Mouse (Mus musculus) R1 (cell line): ENCODE measurements around the gene Krtap10-4.
"Not testable (repeated sequence)": the region's sequence is repeated elsewhere in the genome, so short reads cannot be mapped to it uniquely, and the experiment has no call there.

Source experiments
- DNase-seq: peaks from one replicate; pipeline ENCODE4 v3.0.0-alpha.2; 2018; ENCODE audit warnings: low read depth, low spot score

The Krtap10-4 gene

GRCm38 (mm10) chr10:77826951-77827350, at the start of gene Krtap10-4:
Gene Krtap10-4 (minus strand): TSS chr10:77827095.
- no peak for DNase-seq

DNA sequence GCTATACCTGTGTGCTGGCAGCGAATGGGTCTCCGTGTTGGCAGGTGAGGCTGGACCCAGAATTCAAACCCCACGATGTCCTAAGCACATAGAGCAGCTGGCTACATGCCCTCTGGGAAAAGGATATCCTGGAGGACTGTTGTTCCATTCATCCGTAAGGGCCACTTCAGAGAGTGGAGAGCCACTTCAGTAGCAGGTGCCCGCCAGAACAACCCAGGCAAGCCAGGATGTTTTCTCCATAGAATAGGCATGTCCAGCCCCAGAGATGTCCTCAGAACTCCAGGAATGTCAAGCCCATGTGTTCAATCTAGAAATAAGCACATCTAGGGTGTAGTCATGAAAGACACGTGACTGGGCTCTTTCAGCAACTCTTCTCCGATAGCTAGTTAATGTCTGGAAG, 42.8 kb upstream of the Krtap10-4 start:
- no peak for DNase-seq

GRCm38 (mm10) chr10:77867546-77867945, 40.7 kb upstream of the Krtap10-4 start:
- DNase-seq = no peak

- DNase-seq = no peak
Observed at GRCm38 (mm10) chr10:77864762-77865143, 37.9 kb upstream of the Krtap10-4 start.

DNA sequence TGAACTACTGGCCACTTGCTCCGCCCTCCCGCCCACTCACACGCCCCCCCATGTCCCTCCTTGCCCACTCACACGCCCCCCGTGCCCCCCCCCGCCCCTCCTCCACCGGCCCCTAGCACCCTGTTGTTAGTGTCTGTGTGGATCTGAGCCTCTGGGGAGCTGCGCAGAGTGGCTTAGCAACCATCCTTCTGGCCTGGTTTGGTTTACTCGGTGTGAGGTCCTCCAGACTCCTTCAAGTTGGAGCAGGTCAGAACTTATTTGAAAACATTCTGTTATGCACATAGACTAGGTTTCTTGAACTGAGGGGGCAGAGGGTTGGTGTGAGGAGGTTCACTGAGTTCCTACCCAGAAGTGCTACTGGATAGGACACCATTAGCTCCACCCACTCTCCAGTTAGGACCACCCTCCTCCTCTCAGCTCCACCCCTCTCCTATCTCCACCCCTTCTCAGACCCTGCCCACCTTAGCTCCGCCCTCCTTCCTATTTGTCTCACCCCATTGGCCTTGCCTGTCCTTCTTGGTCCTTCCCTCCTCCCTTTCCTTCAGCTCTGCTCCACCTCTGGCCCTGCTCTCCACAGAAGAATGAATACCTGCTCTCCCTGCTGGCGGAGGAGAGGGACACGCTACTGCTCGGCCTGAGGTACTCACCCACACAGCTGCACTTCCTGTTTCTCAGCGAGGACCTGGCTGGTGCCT, 37.3 kb upstream of the Krtap10-4 start:
- peak; percentile 93 for DNase-seq

DNA sequence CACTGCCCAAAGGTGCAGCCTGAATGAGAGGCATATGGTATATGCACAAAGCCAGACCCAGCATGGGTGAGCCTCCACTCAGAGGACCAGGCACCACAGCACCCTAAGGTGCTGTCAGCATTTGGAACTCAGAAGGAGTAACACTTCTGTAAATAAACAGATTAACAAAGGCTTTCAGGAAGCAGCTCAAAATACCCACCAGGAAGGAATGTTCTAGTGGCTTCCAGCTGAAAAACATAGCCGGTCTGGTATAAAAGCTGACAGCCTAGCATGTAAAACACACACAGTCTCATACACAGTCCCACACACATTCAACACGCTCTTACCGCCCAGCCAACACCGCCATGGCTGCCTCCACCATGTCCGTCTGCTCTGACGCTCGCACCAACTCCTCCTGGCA, 34.8 kb upstream of the Krtap10-4 start, which contains the start of gene Gm3285:
Gene Gm3285 (plus strand): TSS at position 301 of the 400 bp plus-strand sequence.
- no peak for DNase-seq

GRCm38 (mm10) chr10:77852559-77852958, 25.7 kb upstream of the Krtap10-4 start, which contains the start of gene Gm10318:
Gene Gm10318 (plus strand): TSS chr10:77852859.
- no peak for DNase-seq

GRCm38 (mm10) chr10:77847538-77847937, 20.6 kb upstream of the Krtap10-4 start:
- DNase-seq = no peak

DNA sequence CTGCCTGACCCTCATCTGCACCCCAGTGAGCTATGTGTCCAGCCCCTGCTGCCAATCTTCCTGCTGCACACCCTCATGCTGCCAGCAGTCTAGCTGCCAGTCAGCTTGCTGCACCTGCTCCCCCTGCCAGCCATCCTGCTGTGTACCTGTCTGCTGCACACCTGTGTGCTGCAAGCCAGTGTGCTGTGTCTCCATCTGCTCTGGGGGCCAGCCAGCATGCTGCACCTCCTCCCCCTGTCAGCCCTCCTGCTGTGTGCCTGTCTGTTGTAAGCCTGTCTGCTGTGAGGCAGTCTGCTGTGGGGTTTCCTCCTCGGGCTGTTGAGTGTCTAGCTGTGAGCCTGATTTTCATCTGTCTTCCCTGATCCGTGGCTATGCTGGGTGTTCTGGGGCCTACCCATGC, 20.1 kb upstream of the Krtap10-4 start:
- no peak for DNase-seq

DNA sequence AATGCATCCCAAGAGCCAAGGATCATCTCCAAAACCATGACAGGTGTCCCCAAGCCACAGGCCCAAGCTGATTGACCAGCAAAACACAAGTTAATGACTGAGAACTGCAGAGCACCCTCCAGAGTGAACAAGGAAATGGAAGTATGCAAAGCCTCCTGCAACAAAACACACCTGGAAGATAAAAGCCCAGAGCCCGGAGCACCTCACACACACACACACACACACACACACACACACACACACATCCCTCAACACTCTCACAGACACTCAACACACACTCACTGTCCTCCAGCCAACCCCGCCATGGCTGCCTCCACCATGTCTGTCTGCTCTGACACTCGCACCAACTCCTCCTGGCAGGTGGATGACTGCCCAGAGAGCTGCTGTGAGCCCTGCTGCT, 19.6 kb upstream of the Krtap10-4 start, which contains the start of gene Gm36176:
Gene Gm36176 (plus strand): TSS at position 301 of the 400 bp plus-strand sequence.
- DNase-seq = no peak

DNA sequence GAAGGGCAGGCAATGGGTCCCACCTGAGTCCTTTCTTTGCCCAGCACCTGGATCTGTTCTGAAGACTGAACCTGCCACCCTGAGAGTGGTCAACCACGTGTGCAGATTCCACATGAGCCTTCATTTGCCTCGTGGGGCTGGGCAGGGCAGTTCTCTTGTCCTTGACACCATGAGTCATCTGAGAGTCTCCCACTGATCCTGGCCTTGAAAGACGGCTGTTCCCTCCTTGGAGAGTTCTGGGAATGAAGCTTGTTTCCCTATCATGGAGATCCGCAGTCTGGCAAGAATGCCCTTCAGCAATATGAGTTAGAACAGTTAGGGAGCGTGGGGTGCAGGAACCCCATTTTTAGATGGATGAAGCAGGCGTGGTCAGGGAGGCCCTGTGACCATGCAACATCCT, 12.1 kb upstream of the Krtap10-4 start:
- DNase-seq = no peak

GRCm38 (mm10) chr10:77835647-77836046, 8.8 kb upstream of the Krtap10-4 start, which contains the start of gene Krtap10-10:
Gene Krtap10-10 (plus strand): TSS chr10:77835947.
- DNase-seq = no peak

- DNase-seq = no peak
Observed at GRCm38 (mm10) chr10:77819203-77819602, 7.7 kb downstream of the Krtap10-4 start.

DNA sequence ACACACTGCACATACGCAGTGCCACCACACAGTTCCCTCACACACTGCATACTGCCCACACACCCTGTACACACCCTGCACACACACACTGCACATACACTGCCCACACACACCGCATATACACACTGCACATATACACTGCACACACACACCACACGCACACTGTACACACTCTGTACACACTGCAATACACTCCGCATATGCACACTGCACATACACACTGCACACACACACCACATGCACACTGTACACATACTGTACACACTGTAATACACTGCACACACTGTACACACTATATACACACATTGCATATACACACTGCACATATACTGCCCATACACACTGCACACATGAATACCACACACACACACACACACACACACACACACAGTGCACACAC, 8.4 kb downstream of the Krtap10-4 start:
- no peak for DNase-seq

DNA sequence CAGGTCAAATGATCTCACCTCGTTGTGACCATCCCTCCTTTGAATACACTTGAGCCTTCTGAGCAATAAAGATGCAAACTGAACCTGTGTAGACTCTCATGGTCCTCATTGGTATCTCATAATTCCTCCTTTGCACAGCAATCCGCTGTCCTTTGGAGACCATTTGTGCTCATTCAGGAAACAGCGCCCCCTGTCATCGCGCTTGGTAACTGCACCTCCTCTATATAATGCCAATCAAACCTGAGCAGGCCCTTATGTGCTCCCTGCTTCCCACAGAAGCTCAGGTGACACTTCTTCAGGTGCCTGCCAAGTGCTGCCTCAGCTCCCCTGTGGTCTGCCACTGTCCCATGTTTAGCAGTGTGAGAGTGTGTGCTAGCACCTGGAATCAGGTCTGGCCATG, 11.4 kb downstream of the Krtap10-4 start:
- peak; percentile 40 for DNase-seq

GRCm38 (mm10) chr10:77814382-77814781, 12.5 kb downstream of the Krtap10-4 start, which contains the start of gene Gm2696:
Gene Gm2696 (plus strand): TSS chr10:77814682.
- no peak for DNase-seq

GRCm38 (mm10) chr10:77811743-77812142, 15.2 kb downstream of the Krtap10-4 start, which contains the start of gene Gm9507:
Gene Gm9507 (minus strand): TSS chr10:77811843.
- no peak for DNase-seq

GRCm38 (mm10) chr10:77804095-77804494, 22.8 kb downstream of the Krtap10-4 start:
- DNase-seq = no peak

GRCm38 (mm10) chr10:77798921-77799508, 27.9 kb downstream of the Krtap10-4 start, which contains the start of gene Gm19668:
Gene Gm19668 (minus strand): TSS chr10:77799133.
- peak; percentile 11 for DNase-seq

- not testable (repeated sequence) for DNase-seq
Observed at GRCm38 (mm10) chr10:77798164-77798920, 28.6 kb downstream of the Krtap10-4 start.

GRCm38 (mm10) chr10:77797677-77798076, 29.2 kb downstream of the Krtap10-4 start:
- no peak for DNase-seq

DNA sequence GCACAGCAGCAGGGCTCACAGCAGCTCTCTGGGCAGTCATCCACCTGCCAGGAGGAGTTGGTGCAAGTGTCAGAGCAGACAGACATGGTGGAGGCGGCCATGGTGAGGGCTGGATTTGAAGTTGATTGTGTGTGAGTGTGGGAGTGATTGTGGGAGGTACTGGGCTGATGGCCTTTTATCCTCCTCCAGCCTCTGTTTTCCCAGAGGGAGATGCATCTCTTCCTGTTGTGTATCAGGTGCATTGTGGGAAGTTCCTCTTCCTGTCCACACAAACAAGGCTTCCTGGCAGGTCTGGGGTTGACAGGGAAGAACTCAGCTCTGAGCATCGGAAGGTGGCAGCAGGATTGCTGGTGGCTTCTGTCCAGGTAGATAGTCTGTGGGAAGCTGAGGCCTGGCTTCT, 31.9 kb downstream of the Krtap10-4 start, which contains the start of gene Gm9639:
Gene Gm9639 (minus strand): TSS at position 101 of the 400 bp plus-strand sequence.
- DNase-seq = no peak
